Mouse (Mus musculus) liver, embryonic 12.5 days (tissue): ENCODE results near the gene Olfr698. TPM values are rescaled to one million over a fixed set of nuclear protein-coding genes. Genes with fewer than 3 reads are reported as not detected.

Source experiments
- polyA plus RNA-seq: library from polyadenylated mRNA; unstranded; fragments of >200 nt; fragmentation: Nextera tagmentation; extraction: Ambion mirVana; gene quantifications from 2 replicates; pipeline ENCODE4 v1.2.1, GENCODE M21; 2016

The Olfr698 gene
- polyA plus RNA-seq, 1 experiment from 2014 or later: not detected

Other genes with a start within 250 kb of the Olfr698 start
- gene Olfr693, start 74.8 kb downstream of the Olfr698 start, polyA plus RNA-seq: not detected in 2 replicates
- gene Olfr694, start 63.6 kb downstream of the Olfr698 start, polyA plus RNA-seq: not detected in 2 replicates
- gene Olfr695, start 39.0 kb downstream of the Olfr698 start, polyA plus RNA-seq: not detected in 2 replicates
- not detected in 2 replicates for gene Olfr697, start 13.0 kb downstream of the Olfr698 start, polyA plus RNA-seq
- not detected in 2 replicates for gene Olfr699, start 37.8 kb upstream of the Olfr698 start, polyA plus RNA-seq
- not detected in 2 replicates for gene Olfr700, start 53.4 kb upstream of the Olfr698 start, polyA plus RNA-seq
- gene Olfr701, start 58.7 kb upstream of the Olfr698 start, polyA plus RNA-seq: 0.02 TPM in 1 of 2 replicates, not detected in the other
- gene Olfr702, start 78.5 kb upstream of the Olfr698 start, polyA plus RNA-seq: not detected in 2 replicates
- not detected in 2 replicates for gene Olfr703, start 88.0 kb upstream of the Olfr698 start, polyA plus RNA-seq
- gene Olfr704, start 107.8 kb upstream of the Olfr698 start, polyA plus RNA-seq: not detected in 2 replicates
- not detected in 2 replicates for gene Olfr705, start 121.5 kb upstream of the Olfr698 start, polyA plus RNA-seq
- not detected in 2 replicates for gene Olfr706, start 132.8 kb upstream of the Olfr698 start, polyA plus RNA-seq
- gene Olfr707, start 145.8 kb upstream of the Olfr698 start, polyA plus RNA-seq: not detected in 2 replicates
- not detected in 2 replicates for gene Olfr1532-ps1, start 152.6 kb upstream of the Olfr698 start, polyA plus RNA-seq
- not detected in 2 replicates for gene Olfr709-ps1, start 176.8 kb upstream of the Olfr698 start, polyA plus RNA-seq
- not detected in 2 replicates for gene Olfr710, start 192.9 kb upstream of the Olfr698 start, polyA plus RNA-seq
- gene Olfr6, start 208.5 kb upstream of the Olfr698 start, polyA plus RNA-seq: not detected in 2 replicates
- gene Olfr711, start 220.1 kb upstream of the Olfr698 start, polyA plus RNA-seq: not detected in 2 replicates